Mouse (Mus musculus): ENCODE results near the gene Arid2.
A peak's percentile ranks its signal among the peaks of the same experiment; 100 is the strongest.

Gene Arid2

DNA sequence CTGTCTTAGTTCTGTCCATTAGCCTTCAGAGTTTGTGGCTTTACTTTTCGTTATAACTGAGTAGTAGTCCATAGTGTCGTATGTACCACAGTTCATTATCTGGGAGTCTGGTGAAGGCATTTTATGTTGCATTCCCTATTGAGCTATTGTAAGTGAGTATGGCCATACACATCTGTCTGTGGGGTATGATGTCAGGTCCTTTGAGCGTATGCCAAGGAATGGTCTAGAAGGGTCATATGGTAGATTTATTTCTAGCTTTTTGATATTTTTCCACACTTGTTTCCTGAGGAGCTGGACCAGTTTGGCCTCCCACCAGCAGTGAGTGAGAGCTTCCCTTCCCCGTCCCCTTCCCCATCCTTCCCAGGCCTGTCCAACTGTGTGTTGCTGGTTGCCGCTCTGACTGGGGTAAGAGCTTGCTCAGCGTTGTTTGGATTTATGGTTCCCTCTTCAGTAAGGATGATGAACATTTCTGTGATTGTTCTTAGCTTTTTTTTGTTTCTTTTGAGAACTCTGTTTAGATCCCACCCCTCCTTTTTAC lies 58.1 kb downstream of the Arid2 start:
- peak in 1 of 2 experiments; percentile 43 for DNase-seq

DNA sequence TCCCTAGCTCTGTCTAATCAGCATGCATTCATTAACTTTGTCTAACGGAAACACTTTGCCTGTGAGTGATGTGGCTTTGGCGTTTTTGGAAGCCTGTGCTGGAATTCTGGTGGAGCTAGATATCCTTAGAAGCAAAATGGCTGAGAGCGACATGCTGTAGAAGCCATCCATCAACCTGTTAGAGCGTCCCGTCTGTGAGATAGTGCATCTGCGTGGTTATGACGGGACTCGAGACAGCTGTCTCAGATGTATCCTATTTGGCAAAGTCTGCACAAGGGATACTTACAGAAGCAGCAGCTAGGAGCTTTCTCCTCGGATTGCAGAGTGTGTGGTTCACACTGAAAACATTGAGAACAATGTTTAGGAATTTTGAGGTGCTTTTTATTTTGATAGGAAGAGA lies 64.1 kb downstream of the Arid2 start:
- DNase-seq = no peak

DNA sequence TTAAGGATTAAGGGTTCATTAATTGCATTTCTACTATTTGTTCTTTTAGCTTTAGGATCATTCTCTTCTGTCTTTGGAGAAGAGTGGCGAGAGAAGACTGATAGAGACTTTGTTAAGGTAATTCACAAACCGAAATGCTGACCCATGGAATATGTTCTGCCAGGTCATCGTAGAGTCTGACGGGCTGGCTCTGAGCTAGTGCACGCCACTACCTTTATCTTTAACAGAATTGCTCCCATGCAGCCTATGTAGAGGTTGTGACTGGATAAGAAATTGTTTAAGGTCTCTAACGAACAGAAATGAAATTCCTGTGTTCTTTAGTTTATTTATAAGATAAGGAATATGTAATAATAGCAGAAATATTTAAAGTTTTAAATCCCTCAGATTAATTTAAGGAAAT lies 71.6 kb downstream of the Arid2 start:
- DNase-seq = no peak

DNA sequence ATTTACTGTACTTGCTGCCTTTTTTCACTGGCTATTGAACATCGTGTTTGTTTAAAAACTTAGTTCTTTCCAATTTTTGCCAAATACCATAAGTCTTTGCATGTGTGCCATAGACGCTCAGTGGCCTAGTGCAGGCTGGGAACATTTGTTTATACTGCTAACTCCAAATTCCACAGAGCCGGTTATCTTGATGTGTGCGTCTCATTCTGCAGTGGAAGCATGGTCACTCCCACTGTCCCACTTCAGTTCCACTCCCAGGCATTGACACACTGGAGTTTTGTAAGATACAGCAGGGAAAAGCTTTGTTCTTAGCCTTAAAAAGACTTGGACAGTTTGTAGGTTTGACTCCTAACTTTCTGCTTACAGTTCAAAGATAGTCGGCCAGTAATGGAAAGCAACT lies 73.3 kb downstream of the Arid2 start:
- no peak for DNase-seq

DNA sequence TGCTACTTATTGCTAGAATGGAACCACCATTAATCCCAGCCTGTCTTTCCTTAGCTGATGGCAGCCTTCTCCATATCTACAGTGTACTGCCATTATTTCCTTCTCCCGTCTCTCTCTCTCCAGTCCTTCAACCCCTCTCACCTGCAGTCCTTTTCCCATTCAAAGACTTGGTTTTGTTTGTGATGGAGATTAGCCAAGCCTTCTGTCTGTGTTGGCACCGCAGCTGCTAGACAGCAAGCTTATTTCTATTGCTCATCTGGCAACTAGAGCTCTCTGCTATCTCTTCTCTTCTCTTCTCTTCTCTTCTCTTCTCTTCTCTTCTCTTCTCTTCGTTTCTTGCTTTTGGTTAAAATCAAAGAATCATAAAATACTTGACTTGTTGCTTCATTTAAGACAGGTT lies 78.0 kb downstream of the Arid2 start:
- no peak for DNase-seq

DNA sequence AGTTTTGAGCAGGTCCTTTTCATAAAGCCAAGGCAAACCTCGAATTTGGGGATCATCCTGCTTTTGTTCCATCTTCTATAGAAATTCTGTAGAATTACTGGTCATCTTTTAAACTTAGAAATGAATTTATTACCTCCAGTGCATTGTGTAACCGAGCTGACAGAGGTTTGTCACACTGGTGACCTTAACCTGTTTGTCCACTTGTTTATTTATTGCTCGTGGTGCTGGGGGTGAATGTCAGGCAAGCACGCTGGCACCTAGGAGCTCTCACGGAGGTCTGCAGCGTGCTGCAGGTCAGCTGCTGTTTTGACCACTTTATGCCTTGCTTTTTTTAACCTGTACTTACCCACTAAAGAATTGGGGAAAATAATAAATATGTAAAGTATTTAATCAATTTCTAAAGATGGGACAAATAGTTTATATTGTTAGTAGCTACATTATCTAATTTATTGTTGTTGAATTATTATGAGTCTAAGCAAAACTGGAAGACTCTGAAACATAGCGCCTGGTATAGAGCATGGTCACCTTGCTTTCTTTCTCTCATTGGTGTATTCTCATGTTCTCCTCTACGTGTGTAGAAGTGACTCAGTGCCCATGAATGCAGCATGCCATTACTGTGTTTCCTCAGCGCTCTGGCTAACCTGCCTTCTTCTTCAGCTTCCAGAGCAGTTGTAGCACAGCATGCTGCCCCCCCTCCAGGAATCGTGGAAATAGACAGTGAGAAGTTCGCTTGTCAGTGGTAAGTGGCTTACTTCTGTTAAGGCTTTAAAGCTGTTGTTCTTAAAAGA lies 79.1 kb downstream of the Arid2 start:
- no peak for DNase-seq

DNA sequence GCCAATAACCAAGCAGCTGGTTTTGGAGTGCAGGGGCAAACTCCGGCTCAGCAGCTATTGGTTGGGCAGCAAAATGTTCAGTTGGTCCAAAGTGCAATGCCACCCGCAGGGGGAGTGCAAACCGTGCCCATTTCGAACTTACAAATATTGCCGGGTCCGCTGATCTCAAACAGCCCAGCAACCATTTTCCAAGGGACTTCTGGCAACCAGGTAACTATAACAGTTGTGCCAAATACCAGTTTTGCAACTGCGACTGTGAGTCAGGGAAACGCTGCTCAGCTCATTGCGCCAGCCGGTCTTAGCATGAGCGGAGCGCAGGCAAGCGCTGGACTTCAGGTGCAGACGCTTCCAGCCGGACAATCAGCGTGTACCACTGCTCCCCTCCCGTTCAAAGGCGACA lies 84.0 kb downstream of the Arid2 start:
- no peak for DNase-seq

DNA sequence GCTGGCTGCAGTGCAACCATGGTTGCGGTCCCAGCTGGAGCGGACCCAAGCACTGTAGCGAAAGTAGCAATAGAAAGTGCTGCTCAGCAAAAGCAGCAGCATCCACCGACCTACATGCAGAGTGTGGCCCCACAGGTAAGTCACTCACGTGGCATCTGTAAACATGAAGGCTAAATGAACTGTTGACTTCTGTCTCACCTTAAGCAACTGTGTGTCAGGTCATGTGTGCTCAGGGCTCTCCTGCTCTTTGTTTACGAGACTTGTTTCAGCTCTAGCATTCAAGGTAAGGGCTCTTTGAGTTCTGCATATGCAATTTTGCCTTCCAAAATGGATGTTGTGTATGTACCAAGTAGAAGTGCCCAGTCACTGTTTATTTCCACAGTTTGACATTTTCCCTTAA lies 85.3 kb downstream of the Arid2 start:
- DNase-seq = no peak

DNA sequence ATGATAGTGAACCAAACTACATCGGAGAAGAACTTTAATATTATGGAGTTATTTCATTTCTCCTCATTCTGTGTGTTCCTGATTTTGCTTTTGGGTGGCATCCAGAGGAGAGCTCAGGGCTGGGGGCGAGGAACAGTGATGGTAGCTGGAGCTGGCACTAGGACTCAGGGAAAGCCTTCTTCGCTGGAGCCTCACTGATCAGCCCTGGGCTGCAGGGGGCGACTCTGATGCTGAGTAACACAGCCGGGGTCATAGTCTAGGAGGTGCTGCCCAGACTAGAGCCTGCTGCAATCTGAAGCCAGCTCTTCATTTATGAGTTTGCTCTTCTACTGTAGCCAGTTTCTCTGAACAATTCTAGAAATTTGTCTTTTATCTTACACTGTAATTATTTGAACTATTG lies 85.8 kb downstream of the Arid2 start:
- DNase-seq = no peak

DNA sequence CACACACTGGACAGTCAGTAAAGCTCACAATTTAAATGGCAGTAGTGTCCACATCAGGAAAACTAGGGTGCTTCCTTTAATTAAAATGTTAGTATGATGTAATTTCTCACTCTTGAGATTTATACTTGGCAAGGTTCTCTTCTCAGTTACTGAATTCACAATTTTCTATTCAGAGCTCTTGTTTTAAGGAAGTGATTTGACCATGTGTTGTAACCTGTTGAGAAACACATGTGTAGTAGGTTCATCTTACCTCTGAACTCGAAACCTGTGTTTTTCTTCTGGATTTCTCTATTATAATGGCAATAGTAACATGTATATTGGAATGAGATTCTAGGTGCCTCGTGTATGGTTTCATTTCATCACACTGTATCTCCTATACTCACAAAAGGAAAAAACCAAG lies 88.9 kb downstream of the Arid2 start:
- no peak for DNase-seq

DNA sequence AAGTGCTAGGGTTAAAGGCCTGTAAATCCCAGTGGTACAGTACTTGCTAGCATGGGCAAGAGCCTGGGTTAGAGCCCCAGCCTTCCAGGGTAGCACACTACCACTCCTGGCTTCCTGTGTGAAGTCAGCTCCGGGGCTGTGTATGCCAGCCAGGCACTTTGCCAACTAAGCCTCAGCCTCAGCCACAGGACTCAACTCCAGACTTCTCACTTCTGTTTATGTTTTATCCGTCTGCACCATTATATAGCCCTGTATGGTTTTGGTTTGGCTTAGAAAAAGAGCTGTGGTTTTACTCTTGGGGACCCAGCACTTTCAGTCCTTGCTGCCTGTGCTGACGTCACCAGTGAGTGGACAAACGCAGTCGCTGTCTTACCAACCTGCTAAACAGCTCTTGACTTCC lies 89.9 kb downstream of the Arid2 start:
- DNase-seq = peak; percentile 47 to 67

DNA sequence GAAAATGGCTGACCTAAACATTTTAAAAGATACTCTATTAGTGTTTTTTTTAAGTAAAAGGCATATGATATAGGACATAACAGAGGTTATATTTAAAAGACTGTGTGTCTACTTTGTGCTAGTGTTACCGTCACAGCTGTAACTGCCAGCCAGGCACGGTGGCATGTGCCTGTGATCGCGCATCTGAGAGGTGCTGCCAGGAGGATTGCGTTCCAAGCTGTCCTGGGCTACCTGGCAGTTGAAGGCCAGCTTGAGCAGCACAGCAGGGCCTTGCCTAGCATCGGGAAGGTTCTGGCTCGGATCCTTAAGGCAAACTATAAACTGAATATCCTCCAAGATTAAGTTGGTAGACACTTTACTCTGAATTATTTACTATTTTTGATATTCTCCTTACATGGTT lies 90.4 kb downstream of the Arid2 start:
- DNase-seq = no peak

DNA sequence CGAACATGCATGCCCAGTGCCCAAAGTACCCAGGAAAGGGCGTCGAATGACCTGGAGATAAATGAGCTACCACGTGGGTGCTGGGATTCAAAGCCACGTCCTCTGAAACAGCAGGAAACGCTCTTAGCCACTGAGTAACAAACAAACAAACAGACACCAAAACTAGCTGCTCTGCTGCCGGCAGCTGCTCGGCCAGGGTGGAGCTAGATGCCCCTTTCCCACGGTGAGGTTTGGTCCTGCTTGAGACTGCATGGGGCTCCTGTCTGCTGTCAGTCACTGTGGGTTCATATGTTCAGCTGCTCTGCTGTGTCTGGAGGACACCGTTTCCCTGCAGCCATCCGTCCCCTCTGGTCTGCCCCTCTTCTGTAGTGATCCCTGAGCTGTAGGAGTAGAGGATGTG lies 94.9 kb downstream of the Arid2 start:
- DNase-seq = no peak

DNA sequence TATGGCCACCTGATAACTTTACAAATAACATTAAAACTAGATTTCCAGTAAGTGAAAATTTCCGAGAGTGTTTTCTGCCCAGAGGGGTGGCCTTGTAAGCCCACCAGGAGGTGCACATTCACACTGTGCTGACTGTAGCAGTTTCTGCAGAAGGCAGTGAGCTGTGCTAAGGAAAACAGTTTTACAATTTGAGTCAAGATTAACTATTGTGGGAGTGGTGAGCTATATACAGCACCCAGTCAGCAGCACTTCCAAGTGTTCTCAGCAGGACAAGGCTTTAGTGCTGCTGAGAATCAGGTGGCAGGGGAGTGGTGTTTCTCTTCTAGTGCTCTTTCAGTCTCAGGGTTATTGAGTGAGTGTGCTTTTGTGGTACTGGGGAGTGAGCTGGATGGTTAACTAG lies 101.2 kb downstream of the Arid2 start:
- DNase-seq = no peak

DNA sequence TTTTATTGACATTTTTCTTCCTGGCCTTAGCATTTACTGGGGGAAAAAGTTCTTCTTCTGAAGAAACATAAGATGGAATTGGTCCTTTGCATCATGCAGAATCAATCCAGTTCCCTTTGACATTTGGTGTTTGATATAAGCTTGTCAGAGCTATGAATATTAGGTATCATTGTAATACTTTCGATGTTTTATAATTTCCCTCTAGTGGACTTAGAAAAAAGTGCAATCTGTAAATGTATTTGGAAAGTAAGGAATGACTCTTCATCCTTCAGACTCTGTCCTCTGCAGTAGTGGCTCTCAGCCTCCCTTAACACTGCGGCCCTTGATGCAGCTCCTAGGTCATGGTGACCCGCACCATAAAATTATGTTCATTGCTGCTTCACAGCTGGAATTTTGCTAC lies 105.6 kb downstream of the Arid2 start:
- DNase-seq = no peak

DNA sequence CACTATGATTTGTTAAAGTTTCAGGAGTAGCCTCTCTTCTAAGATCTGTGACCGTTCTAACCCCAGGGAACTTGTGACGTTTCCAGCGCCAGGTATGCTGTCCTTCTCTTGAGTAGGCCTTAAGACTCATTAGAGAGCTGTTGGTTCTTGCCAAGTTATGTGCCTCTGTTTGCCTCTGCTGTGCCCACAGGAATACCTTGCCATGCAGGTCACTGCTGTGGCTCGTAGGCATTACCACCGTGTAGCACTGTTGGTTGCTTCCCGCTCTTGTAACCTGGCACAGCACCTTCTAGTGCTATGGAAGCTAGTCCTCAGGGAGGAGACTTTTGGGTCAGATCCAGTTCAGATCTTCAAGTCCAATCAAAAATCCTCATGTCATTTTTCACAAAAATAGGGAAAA lies 107.8 kb downstream of the Arid2 start:
- peak; percentile 40 to 70 for DNase-seq

DNA sequence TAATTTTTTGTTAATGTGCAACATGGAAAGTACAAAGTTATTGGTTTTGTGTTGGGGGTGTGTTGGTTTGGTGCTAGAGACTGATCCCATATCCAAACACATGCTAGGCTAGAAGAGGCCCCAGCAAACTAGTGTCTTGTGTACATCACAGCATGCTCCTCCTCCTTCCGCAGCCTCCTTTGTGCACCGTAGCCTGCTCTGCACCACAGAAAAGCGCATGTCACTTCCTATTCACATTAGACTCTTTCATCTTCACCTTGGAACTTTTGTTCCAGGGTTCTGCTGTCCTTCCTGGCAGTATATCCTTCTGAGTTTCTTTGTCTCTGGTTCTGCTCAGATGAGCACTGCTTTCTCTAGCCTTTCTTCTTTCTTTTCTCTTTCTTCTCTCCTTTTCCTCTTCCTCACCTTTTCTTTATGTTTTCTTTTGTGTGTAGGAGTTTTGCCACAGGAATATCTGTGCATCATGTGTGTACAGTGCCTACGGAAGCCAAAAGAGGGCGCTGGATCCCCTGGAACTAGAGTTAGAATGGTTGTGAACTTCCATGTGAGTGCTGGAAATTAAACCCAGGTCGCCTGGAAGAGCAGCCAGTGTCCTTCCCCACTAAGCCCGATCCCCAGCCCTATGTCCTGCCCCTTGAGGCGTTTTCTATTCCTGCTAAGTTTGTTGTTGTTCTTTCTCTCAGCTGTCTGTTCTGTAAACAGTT lies 109.5 kb downstream of the Arid2 start:
- no peak for DNase-seq

DNA sequence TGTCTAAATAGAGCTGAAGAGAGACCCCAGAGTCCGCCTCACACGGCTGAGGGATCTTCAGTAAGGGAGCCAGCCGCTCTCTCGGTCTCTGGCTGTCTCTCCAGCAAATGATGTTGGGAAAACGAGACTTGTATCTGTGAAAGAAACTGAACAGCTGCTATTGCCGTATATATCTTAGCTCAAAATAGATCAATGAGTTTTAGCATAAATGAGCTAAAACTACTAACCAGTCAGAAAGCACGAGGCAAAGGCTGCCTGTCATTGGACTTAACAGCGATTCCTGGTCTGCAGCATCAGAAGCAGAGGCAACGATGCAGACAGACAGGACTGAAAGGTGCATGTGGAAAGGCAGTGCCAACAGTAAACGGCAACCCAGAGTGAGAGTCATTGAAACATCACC lies 111.0 kb downstream of the Arid2 start:
- DNase-seq = no peak

DNA sequence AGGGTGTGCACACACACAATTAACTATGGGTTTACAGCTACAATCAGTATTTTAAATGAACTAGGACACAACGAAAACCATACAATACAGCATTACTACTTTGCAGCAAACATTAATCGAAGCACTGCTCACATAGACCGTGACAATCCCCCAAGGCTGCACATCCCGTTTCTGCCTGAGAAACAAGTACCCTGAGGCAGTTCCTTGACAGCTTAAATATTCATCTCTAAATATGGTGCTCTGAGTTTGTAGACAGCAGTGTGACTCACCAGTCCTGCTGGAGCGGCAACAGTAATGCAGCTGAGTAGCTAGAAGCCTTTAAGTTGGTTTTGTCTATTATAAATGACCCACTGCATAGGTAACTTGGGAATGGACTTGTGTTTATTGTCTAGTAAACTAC lies 118.2 kb downstream of the Arid2 start:
- DNase-seq = no peak

DNA sequence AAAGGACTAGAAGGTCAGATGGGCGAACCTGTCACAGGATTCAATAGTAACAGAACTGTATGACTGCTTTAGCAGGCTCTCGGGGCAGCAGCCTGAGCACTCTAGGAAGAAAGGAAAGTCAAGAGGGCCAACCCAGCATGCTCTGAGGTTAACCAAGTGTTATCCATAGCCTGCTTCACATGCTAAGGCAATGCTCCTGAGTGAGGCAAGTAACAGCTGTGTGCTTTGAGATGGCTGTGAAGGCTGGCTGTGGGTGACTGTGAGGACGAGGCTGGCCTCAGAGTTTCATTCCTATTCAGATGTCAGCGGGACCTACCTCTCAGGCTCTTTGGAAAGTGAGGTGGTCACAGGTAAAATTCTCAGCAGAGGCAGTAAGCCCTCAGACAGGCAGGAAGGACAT lies 118.9 kb downstream of the Arid2 start:
- DNase-seq = no peak

DNA sequence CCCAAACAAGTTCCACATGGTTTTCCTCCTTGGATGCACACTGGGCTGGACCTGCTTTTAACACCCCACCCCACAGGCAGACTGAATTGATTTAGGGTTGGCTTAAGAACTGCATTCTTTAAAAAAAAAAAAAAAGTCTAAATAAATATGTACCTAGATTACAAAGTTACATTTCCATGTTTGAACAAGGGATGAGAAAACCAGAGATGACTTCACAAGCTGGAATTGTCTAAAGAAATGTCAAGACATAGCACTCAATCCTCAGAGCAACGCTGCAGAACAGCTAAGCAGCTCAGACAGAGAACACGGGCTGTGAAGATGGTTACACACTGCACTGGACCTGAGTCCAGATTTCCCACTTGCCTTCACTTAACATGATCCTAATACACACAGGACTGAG lies 119.8 kb downstream of the Arid2 start:
- no peak for DNase-seq

DNA sequence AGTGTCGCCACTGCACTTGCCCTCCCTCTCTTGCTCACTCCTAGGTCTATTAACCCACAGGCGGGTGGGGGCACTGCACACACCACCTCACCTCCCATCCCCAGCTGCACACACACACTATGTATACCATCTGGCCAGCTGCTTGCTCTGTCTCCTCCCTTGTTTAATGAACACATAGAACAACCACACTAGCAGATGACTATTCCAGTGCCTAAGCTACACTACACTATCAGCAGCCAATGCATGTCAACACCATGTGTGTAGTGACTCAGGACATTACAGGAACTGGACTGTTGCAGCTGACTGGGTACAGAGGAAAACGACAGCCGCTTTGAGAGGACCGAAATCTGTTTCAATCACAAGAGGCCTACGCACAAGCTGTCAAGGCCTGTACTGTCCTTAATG lies 121.4 kb downstream of the Arid2 start:
- no peak for DNase-seq

DNA sequence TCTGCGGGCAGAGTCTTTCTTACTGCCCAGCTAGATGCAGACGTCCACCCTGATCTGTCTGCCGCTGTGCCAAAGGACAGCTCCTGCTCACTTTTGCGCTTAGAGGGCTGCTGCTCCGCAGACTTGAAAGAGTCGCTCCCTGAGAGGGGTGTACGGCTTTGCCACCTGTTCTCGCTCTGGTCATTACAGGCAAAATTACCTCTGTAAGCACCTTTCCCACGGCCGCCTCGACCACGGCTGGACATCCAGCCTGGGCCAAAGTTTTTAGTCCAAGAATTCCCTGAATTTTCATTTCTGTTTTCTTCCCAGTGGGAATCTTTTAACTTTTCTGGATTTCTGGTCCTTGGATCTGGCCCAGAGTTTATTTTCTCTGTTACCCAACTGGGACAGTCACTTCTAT lies 130.8 kb downstream of the Arid2 start:
- DNase-seq = no peak

DNA sequence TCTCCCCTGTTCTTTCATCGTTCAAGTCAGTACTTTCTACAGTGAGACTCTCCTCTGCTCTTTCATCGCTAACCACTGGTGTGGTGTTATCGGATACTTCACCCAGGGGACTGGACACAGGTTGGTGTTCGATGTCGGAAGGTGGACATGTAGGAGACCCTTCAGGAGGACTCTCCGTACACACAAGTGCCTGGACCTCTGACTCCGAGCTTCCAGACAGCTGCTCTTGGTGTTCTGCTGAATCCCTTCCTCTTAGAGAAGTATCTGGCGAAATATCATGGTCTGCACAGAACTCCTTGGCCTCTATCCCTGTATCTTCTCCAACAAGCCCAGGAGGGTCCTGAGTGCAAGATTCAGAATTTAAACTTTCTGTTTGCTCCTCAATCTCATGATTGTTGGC lies 132.6 kb downstream of the Arid2 start:
- DNase-seq = no peak

DNA sequence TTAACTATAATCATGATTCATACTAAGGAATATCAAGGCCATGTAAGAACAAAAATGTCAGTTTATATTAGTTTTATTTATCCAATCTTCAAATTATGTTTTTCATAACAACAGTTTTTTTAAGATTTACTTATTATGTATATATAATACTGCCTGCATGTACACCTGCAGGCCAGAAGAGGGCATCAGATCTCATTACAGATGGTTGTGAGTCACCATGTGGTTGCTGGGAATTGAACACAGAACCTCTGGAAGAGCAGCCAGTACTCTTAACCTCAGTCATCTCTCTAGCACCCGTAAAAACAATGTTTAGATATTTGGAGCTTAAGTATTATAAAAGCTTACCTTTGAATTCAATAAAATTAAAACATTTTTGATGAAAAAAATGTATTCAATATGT lies 146.9 kb downstream of the Arid2 start:
- DNase-seq = no peak
